Mouse (Mus musculus): Measurements from ENCODE around the gene Fpr-rs6. TPM values are rescaled to one million over a fixed set of nuclear protein-coding genes. Genes with fewer than 3 reads are reported as not detected.

The Fpr-rs6 gene
- not detected for total RNA-seq (2023)

GRCm38 (mm10) chr17:20182997-20183396 lies at the start of gene Fpr-rs6:
Gene Fpr-rs6, minus strand, starts transcription at chr17:20183097.

Other genes starting within 250 kb of the Fpr-rs6 start
- gene Vmn2r104, start 134.8 kb downstream of the Fpr-rs6 start, total RNA-seq (2023), result not detected
- not detected for gene Fpr-rs7, start 68.9 kb downstream of the Fpr-rs6 start, total RNA-seq (2023)
- gene Vmn2r105, start 52.0 kb upstream of the Fpr-rs6 start, total RNA-seq (2023), result not detected
- not detected for gene Vmn2r106, start 102.5 kb upstream of the Fpr-rs6 start, total RNA-seq (2023)
- not detected for gene Vmn2r107, start 162.1 kb upstream of the Fpr-rs6 start, total RNA-seq (2023)
- not detected for gene Vmn1r224, start 231.0 kb upstream of the Fpr-rs6 start, total RNA-seq (2023)